Mouse (Mus musculus) forebrain, embryonic 11.5 days (tissue): ENCODE data around the gene Wasl. TPM values are rescaled to one million over a fixed set of nuclear protein-coding genes. Genes with fewer than 3 reads are reported as not detected.

Experiments used
- ATAC-seq: fragments of 200-750 bp; cut with Nextera tagmentation; replicated peaks from 2 replicates; pipeline ENCODE4 v1.8.0; 2017; ENCODE audit warnings: moderate TSS enrichment; ENCODE audit not compliant: low FRiP score
- DNase-seq: peaks from one replicate; pipeline ENCODE4 v3.0.0-alpha.2; 2017; ENCODE audit warnings: low spot score
- H3K27ac ChIP-seq: fragments of 300-500 bp; sonication (generic); 2 replicates; pipeline ENCODE4 v1.5.1; 2014; ENCODE audit warnings: low read depth, low read length
- H3K27me3 ChIP-seq: fragments of 300-500 bp; sonication (generic); 2 replicates; pipeline ENCODE4 v1.6.1; 2014; ENCODE audit warnings: mild to moderate bottlenecking, low read length, mixed read lengths; ENCODE audit not compliant: control insufficient read depth, insufficient read depth
- H3K36me3 ChIP-seq: fragments of 300-500 bp; sonication (generic); 2 replicates; pipeline ENCODE4 v1.6.1; 2014; ENCODE audit warnings: mild to moderate bottlenecking, low read length, moderate library complexity, mixed read lengths; ENCODE audit not compliant: control insufficient read depth, insufficient read depth
- H3K4me1 ChIP-seq: fragments of 300-500 bp; sonication (generic); replicated peaks from 2 replicates; pipeline ENCODE4 v1.6.1; 2014; ENCODE audit warnings: low read length, mixed read lengths; ENCODE audit not compliant: control insufficient read depth, insufficient read depth
- H3K4me2 ChIP-seq: fragments of 300-500 bp; sonication (generic); 2 replicates; pipeline ENCODE4 v1.6.1; 2014; ENCODE audit warnings: low read depth, mild to moderate bottlenecking, low read length, moderate library complexity, mixed read lengths; ENCODE audit not compliant: severe bottlenecking
- H3K4me3 ChIP-seq: fragments of 300-500 bp; sonication (generic); 2 replicates; pipeline ENCODE4 v1.5.1; 2014; ENCODE audit warnings: low read depth, low read length
- H3K9ac ChIP-seq: fragments of 300-500 bp; sonication (generic); 2 replicates; pipeline ENCODE4 v1.6.1; 2014; ENCODE audit warnings: low read length
- H3K9me3 ChIP-seq: fragments of 300-500 bp; sonication (generic); 2 replicates; pipeline ENCODE4 v1.6.1; 2016; ENCODE audit warnings: low read length, mixed read lengths; ENCODE audit not compliant: control insufficient read depth
- WGBS: fragments of 180-500 bp; shearing (Covaris S2); extraction: QIAGEN DNeasy Blood & Tissue Kit; methylation state at CpG from one replicate; pipeline ENCODE4 v1.1.7; 2014; 5-methylcytosine and 5-hydroxymethylcytosine counted together
- polyA plus RNA-seq: library from polyadenylated mRNA; unstranded; fragments of >200 nt; fragmentation: Nextera tagmentation; extraction: Ambion mirVana; gene quantifications from 2 replicates; pipeline ENCODE4 v1.2.1, GENCODE M21; 2014

Wasl gene
- polyA plus RNA-seq, 1 experiment from 2014 or later, result 64.0 TPM

DNA sequence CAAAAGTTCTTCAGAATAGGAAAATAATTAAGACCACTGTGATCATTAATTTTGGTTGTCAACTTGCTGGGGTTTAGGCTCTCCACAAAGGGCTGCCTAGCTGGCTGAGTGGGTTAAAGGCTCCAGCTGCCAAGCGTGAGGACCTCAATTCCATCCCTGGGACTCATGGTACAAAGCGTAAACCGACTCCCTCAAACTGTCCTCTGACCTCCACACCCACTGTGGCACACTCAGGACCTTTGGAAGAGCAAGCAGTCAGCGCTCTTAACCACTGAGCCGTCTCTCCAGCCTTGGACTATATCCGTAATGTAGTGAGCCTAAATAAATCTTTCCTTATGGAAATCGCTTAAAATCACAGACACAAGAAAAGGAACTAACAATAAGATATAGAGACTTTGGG lies 13.3 kb downstream of the Wasl start:
- H3K4me2 ChIP-seq, result no peak overlapping the region

DNA sequence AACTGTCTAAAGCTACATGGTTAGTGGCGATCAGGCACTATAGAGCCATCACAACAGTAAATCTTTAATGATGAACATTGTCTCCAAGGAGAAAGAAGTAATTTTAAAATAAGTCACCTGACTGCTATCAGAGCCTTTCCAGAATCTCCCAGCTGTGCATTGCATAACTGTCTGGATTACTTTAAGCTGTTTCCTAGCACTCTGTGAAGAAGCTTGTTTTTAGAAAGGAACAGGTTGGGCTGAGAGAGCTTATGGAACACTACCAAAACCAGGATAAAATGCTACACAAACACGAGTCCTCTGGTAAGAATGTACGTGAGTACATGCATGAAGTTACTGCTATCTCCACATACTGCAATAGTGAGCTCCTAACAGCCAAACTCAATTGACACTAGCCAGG lies 14.1 kb downstream of the Wasl start:
- no peaks in the 10 kb centered on the region for H3K9me3 ChIP-seq
- H3K27ac ChIP-seq, result no peak overlapping the region
- H3K4me2 ChIP-seq, result no peak overlapping the region
- H3K36me3 ChIP-seq, result no peaks in the 10 kb centered on the region
- no peak overlapping the region for H3K4me3 ChIP-seq
- DNase-seq, result no peak
- no peak overlapping the region for H3K9ac ChIP-seq
- no peaks in the 10 kb centered on the region for H3K27me3 ChIP-seq
- WGBS, result 88% methylated on average over 3 of the region's 3 CpGs
- no peaks in the 10 kb centered on the region for H3K4me1 ChIP-seq
- no peak for ATAC-seq

More for the DNA sequence above, 13.3 kb downstream of the Wasl start:
- no peaks in the 10 kb centered on the region for H3K36me3 ChIP-seq
- ATAC-seq (no peak), DNase-seq (no peak)
- H3K27me3 ChIP-seq, result no peaks in the 10 kb centered on the region
- H3K4me1 ChIP-seq, result no peaks in the 10 kb centered on the region
- no peak overlapping the region for H3K9ac ChIP-seq
- H3K4me3 ChIP-seq, result no peak overlapping the region
- no peaks in the 10 kb centered on the region for H3K9me3 ChIP-seq
- WGBS, result 78% methylated on average over 7 of the region's 7 CpGs
- H3K27ac ChIP-seq, result no peak overlapping the region

DNA sequence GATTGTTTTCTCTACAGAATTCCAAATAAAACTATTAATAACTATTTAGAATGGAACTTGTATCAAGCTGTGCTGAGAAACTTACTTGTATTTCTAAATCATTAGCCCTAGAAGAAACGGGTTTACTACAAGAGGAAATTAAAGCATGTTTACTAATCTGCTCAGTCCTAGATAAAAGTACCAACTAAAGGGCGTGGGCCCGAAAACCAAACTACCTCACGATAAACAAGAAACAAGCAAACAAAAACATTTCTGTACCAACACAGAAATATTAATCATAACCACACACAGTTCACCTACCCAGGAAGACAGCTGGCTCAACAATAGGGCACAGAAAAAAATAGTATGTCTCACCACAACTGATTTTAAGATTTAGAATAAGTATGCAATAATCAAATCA lies 16.4 kb downstream of the Wasl start:
- H3K9me3 ChIP-seq, result no peaks in the 10 kb centered on the region
- no peak overlapping the region for H3K27ac ChIP-seq
- no peak for ATAC-seq
- no peaks in the 10 kb centered on the region for H3K27me3 ChIP-seq
- no peaks in the 10 kb centered on the region for H3K4me1 ChIP-seq
- no peaks in the 10 kb centered on the region for H3K36me3 ChIP-seq
- H3K4me2 ChIP-seq, result no peak overlapping the region
- H3K9ac ChIP-seq, result no peak overlapping the region
- 91% methylated on average over 4 of the region's 4 CpGs for WGBS
- H3K4me3 ChIP-seq, result no peak overlapping the region
- no peak for DNase-seq

DNA sequence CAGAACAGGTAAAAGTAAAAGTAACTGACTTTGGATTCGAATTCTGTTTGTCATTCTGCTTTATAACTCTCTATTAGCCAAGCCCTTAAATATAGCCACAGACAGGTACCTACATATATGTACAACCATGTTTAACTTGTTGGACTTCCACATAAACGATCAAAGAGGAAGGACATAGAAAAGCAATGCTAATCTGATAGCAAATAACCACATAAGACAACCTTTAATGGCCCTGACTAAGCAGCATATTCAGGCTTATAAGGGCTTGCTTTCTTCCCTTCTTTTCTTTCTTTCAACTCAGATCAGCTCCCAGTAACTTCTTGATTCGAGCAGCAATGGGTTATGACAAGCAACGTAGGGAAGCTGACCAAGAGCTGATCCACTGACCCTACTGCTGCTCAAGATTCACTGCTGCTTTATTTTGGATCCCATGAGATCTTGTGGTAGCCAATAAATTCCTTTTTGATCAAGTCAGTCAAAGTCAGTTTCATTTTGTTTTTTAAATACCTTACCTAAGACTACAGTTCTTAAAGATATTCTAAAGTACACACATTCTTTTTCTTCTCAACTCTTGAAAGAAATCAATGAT lies 17.6 kb downstream of the Wasl start:
- Histone ChIP-seq H3K4me1 (no peaks in the 10 kb centered on the region), H3K27ac (no peak overlapping the region), H3K4me2 (no peak overlapping the region), H3K27me3 (no peaks in the 10 kb centered on the region), H3K36me3 (no peaks in the 10 kb centered on the region), H3K9me3 (no peaks in the 10 kb centered on the region), H3K9ac (no peak overlapping the region), H3K4me3 (no peak overlapping the region)
- WGBS, result 87% methylated on average over 4 of the region's 4 CpGs
- no peak for DNase-seq
- no peak for ATAC-seq

DNA sequence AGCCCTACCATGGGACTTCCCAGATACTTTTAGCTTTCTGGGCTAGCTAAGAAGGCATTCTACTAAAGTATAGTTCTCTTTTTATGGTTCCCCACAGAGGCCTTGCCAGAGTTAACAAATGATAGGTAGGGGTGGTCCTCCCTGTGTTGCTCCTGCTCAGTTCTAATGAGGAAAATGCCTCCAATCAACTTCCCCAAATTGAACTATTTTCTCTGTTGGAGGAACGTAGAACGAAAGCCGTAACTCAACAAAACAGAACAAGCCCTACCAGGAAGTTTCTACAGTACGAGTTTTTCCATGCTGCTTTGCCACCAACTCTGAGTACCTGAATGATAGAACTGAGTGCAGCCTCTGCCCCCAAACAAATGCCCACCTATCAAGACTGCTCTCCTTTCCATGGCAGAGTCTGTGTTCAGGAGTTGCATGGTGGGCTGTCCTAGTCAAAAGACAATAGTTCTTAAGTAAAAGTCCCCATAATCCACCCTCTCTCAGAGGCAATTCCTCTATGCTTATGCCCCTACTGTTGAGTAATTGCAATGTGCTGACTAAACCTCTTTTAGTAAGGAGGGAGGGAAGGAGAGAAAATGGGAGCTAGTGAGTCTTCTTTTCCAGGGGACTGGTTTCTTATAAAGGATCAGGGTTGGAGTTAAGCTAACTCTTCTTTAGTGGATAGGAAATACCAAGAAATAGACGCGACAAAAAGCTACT lies 19.3 kb downstream of the Wasl start:
- H3K9ac ChIP-seq, result no peak overlapping the region
- no peak overlapping the region for H3K4me2 ChIP-seq
- no peaks in the 10 kb centered on the region for H3K4me1 ChIP-seq
- no peak overlapping the region for H3K27ac ChIP-seq
- no peak overlapping the region for H3K4me3 ChIP-seq
- ATAC-seq (no peak), DNase-seq (no peak)
- 80% methylated on average over 6 of the region's 6 CpGs for WGBS
- no peaks in the 10 kb centered on the region for H3K27me3 ChIP-seq
- H3K9me3 ChIP-seq, result no peaks in the 10 kb centered on the region
- H3K36me3 ChIP-seq, result no peaks in the 10 kb centered on the region

DNA sequence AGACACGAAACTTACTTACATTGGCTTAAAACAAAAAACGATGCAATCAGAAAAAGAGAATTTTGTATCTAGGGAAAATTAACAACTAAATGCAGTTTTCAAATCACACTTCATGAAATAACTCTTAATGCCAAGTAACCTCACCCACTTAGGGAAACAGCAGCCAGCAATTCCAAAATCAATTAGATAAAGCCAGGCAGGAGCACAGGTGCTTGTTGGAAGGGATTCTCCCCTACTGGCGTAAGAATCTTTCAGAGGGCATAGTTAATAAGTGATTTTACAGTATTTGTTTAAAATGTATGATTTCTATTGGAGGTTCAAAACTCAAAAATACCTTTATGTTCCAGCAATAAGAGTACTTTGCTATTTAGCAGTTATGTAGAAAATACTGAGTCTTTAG lies 21.8 kb downstream of the Wasl start:
- Histone ChIP-seq H3K27ac (no peak overlapping the region), H3K4me1 (no peaks in the 10 kb centered on the region), H3K4me2 (no peak overlapping the region), H3K4me3 (no peak overlapping the region), H3K9me3 (no peaks in the 10 kb centered on the region), H3K36me3 (no peaks in the 10 kb centered on the region), H3K9ac (no peak overlapping the region), H3K27me3 (no peaks in the 10 kb centered on the region)
- DNase-seq, result no peak
- WGBS, result 91% methylated on average over 3 of the region's 3 CpGs
- no peak for ATAC-seq

DNA sequence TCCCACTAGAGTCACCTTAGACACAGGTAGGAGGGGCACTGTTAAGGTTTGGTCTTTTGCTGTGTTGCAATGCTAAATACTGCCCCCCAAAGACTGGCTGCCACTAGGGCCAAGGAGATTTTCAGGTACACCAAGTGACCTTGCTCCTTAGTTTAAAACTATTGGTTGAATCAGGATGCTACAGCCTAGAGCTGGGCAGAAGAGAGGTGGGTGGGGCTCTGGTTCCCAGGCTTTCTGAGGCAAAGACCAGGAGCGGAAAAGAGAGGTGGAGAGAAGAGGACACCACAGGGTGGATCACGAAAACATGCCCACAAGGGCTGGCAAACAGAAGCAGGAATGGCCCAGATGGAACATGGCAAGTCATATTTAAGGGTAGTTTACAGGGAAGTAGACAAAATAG lies 22.6 kb downstream of the Wasl start:
- WGBS, result 94% methylated on average over 2 of the region's 2 CpGs
- no peak for DNase-seq
- Histone ChIP-seq H3K9ac (no peak overlapping the region), H3K36me3 (no peaks in the 10 kb centered on the region), H3K27ac (no peak overlapping the region), H3K4me1 (no peaks in the 10 kb centered on the region), H3K9me3 (no peaks in the 10 kb centered on the region), H3K4me3 (no peak overlapping the region), H3K27me3 (no peaks in the 10 kb centered on the region), H3K4me2 (no peak overlapping the region)
- no peak for ATAC-seq

DNA sequence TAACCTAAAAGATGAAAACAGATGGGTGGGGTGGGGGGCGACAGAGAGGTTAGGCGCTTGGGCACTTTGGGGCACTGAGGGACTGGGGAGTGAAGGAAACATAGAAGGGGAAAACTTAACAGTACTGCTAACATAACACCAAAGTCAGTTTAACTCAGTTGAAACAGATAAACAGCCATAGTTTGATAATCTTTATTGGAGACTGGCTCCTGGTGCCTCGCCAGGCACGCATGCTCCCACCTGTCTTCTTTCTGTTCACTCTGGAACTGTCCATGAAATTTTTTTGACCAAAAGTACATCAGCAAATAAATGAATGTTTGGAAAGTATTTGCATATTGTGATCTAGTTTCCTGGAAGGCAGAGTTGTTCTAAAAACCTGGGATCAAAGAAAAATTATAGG lies 23.5 kb downstream of the Wasl start:
- Histone ChIP-seq H3K27ac (no peak overlapping the region), H3K9ac (no peak overlapping the region), H3K27me3 (no peaks in the 10 kb centered on the region), H3K4me1 (no peaks in the 10 kb centered on the region), H3K4me2 (no peak overlapping the region), H3K4me3 (no peak overlapping the region), H3K9me3 (no peaks in the 10 kb centered on the region), H3K36me3 (no peaks in the 10 kb centered on the region)
- ATAC-seq (no peak), DNase-seq (no peak)
- WGBS, result 94% methylated on average over 4 of the region's 4 CpGs

DNA sequence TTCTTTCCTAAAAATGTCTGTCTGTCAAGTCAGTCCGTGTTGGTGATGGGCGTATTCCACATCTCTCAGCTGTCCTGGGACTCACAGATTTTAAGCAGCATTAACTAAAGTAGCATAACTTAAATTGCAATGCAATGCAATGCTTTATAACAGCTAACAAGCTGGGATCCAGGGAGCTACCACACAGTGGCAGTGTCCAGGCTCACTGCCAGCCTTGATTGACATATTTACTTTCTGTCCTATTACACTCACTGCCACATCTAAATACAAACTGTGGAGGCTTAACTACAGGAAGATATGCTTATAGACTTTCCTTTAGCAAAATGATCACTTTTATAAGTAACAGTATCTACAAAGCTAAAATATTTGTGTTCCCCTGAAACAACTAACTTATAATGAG lies 29.0 kb downstream of the Wasl start:
- no peak overlapping the region for H3K27ac ChIP-seq
- no peaks in the 10 kb centered on the region; the same call in 1 of the 2 replicates for H3K36me3 ChIP-seq
- 97% methylated on average over 2 of the region's 2 CpGs for WGBS
- no peak overlapping the region for H3K9ac ChIP-seq
- H3K4me3 ChIP-seq, result no peak overlapping the region
- no peaks in the 10 kb centered on the region for H3K27me3 ChIP-seq
- H3K4me1 ChIP-seq, result no peaks in the 10 kb centered on the region
- ATAC-seq (no peak), DNase-seq (no peak)
- no peak overlapping the region for H3K4me2 ChIP-seq
- no peaks in the 10 kb centered on the region for H3K9me3 ChIP-seq
